In the genomic region with DNA sequence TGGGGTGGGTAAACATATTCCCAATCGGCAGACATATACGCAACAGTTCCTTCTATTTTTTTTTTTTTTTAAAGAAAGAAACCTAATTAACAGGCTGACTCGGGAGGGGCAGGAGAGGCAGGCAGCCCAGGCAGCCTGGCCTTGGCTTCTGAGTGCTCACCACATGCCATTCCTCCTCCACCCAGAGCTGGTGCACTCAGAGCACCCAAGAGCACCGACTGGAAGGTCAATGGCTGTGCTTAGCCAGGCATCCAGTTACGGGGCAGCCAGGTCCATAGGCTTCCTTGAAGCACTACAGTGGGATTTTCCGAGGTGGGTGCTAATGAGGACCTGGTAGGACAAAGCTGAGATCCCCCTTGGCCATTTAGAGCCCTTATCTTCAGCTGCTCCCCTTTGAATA, we compare ENCODE assay signal across 19 mouse cellular contexts. TPM values are rescaled to one million over a fixed set of nuclear protein-coding genes. Genes with fewer than 3 reads are reported as not detected.
DNase-seq lines count a peak whose midpoint lies in the region; ATAC-seq and TF ChIP-seq lines count a peak whose summit lies in the region.
"Had no signal": no experiment of that assay in that cellular context is flagged by ENCODE, and none has a peak within 500 bp of the region (broad histone marks: within the 10 kb centered on the region; RNA-seq: fewer than 3 reads in every experiment).

No protein-coding gene starts in this region.

- 0 out of 2 replicates have a peak, but pooled peaks have one; percentile 43 for ATAC-seq in kidney, postnatal 0 days (replicated peaks; ENCODE audit: low FRiP score, low read depth)
- no peak for ATAC-seq in kidney, embryonic 15.5 days (replicated peaks; ENCODE audit: low FRiP score)
- ATAC-seq: forebrain, embryonic 15.5 days; intestine, embryonic 16.5 days; Patski had no signal

- no peaks in the 10 kb centered on the region for H3K27me3 ChIP-seq in heart, embryonic 10.5 days (ENCODE audit: insufficient read depth, poor library complexity, severe bottlenecking)
- H3K27me3 ChIP-seq in kidney, postnatal 0 days (ENCODE audit: insufficient read depth, low read length) = no peaks in the 10 kb centered on the region
- H3K27me3 ChIP-seq in kidney, embryonic 15.5 days = no peaks in the 10 kb centered on the region
- H3K27me3 ChIP-seq: forebrain, embryonic 15.5 days; hindbrain, embryonic 15.5 days; Patski had no signal

- no peaks in the 10 kb centered on the region for H3K36me3 ChIP-seq in heart, embryonic 10.5 days
- no peaks in the 10 kb centered on the region for H3K36me3 ChIP-seq in kidney, postnatal 0 days (ENCODE audit: insufficient read depth, low read length)
- no peaks in the 10 kb centered on the region for H3K36me3 ChIP-seq in kidney, embryonic 15.5 days
- H3K36me3 ChIP-seq: embryonic facial prominence, embryonic 10.5 days; forebrain, embryonic 15.5 days; hindbrain, embryonic 15.5 days had no signal

- peak; percentile 8 for DNase-seq in adrenal gland, postnatal 25 days
- DNase-seq in adrenal gland, postnatal 10 days = no peak
- DNase-seq in heart, embryonic 10.5 days (ENCODE audit: low spot score) = peak; percentile 67
- no peak for DNase-seq in heart, postnatal 14 days
- no peak for DNase-seq in kidney, postnatal 0 days (ENCODE audit: low spot score)
- no peak for DNase-seq in layer of hippocampus, adult 2 months (ENCODE audit: low spot score in 2 of 2)
- DNase-seq in layer of hippocampus, postnatal 10 days (ENCODE audit: low spot score in 2 of 2) = no peak
- DNase-seq: adrenal gland, postnatal 14 days; cerebellum, adult 18-20 months; cerebellum, postnatal 10 days; gastrocnemius, postnatal 10 days; heart, postnatal 36 days had no signal

- no peak overlapping the region for H3K4me2 ChIP-seq in kidney, postnatal 0 days (ENCODE audit: low read length)
- no peak overlapping the region for H3K4me2 ChIP-seq in kidney, embryonic 15.5 days
- H3K4me2 ChIP-seq: forebrain, embryonic 15.5 days; heart, embryonic 11.5 days; hindbrain, embryonic 15.5 days had no signal

- H3K9ac ChIP-seq in kidney, postnatal 0 days (ENCODE audit: low read depth, low read length) = no peak overlapping the region
- H3K9ac ChIP-seq in kidney, embryonic 15.5 days = no peak overlapping the region
- H3K9ac ChIP-seq: forebrain, embryonic 15.5 days; hindbrain, embryonic 15.5 days had no signal

- WGBS in heart, embryonic 10.5 days = 64% methylated on average over 6 of the region's 6 CpGs
- 68% methylated on average over 6 of the region's 6 CpGs for WGBS in kidney, postnatal 0 days
- 67% methylated on average over 6 of the region's 6 CpGs for WGBS in kidney, embryonic 15.5 days

- H3K9me3 ChIP-seq in heart, embryonic 10.5 days = no peaks in the 10 kb centered on the region
- H3K9me3 ChIP-seq in kidney, postnatal 0 days (replicated peaks; ENCODE audit: low read length) = no peaks in the 10 kb centered on the region
- H3K9me3 ChIP-seq in kidney, embryonic 15.5 days (replicated peaks) = no peaks in the 10 kb centered on the region
- H3K9me3 ChIP-seq: embryonic facial prominence, embryonic 10.5 days; forebrain, embryonic 15.5 days; hindbrain, embryonic 15.5 days had no signal

- H3K4me3 ChIP-seq in heart, embryonic 10.5 days = no peak overlapping the region
- H3K4me3 ChIP-seq in kidney, postnatal 0 days (replicated peaks; ENCODE audit: low read depth, low read length) = no peak overlapping the region
- no peak overlapping the region for H3K4me3 ChIP-seq in kidney, embryonic 15.5 days (replicated peaks)
- H3K4me3 ChIP-seq in layer of hippocampus, adult 2 months = no peak overlapping the region
- H3K4me3 ChIP-seq: embryonic facial prominence, embryonic 10.5 days; forebrain, embryonic 15.5 days; hindbrain, embryonic 15.5 days had no signal

- H3K4me1 ChIP-seq in heart, embryonic 10.5 days = peaks cover 19% of the 10 kb centered on the region; the same call in 1 of the 2 replicates
- no peaks in the 10 kb centered on the region for H3K4me1 ChIP-seq in kidney, postnatal 0 days (replicated peaks; ENCODE audit: insufficient read depth, low read length)
- no peaks in the 10 kb centered on the region for H3K4me1 ChIP-seq in kidney, embryonic 15.5 days
- H3K4me1 ChIP-seq: forebrain, embryonic 15.5 days had no signal

- intact Hi-C loops in heart, postnatal 14 days (cut with DNase I) = loop anchor here (10.0 kb wide), 1 partner anchor 517 kb away; no protein-coding TSS in a partner anchor

- H3K27ac ChIP-seq in heart, embryonic 10.5 days = no peak overlapping the region
- H3K27ac ChIP-seq in kidney, postnatal 0 days = no peak overlapping the region
- no peak overlapping the region for H3K27ac ChIP-seq in kidney, embryonic 15.5 days
- peak overlapping the region; percentile 84 for H3K27ac ChIP-seq in layer of hippocampus, adult 2 months
- H3K27ac ChIP-seq: embryonic facial prominence, embryonic 10.5 days; forebrain, embryonic 15.5 days; hindbrain, embryonic 15.5 days had no signal

- no peak for TF ChIP-seq CTCF in kidney, postnatal 0 days (IDR thresholded peaks at IDR 0.05; ENCODE audit: low read depth)
- no peak for TF ChIP-seq CTCF in layer of hippocampus, adult 2 months (conservative IDR thresholded peaks at IDR 0.05)

RNA-seq across cellular contexts. Expression of a gene that starts 11.5 kb away (rescaled TPM):
- total RNA-seq in adrenal gland, postnatal 25 days (2021) = 2.0 and 3.6 TPM in 2 replicates
- total RNA-seq in adrenal gland, postnatal 10 days (2021) = 1 to 10 TPM; 2.6 to 3.5 TPM
- polyA plus RNA-seq in heart, embryonic 10.5 days (2016; fragmentation: Nextera tagmentation; extraction: Ambion mirVana) = 3.4 and 3.7 TPM in 2 replicates
- total RNA-seq in heart, postnatal 14 days (2021) = under 1 TPM in 1 of 2 experiments, not detected in 1; 0.29 TPM
- polyA plus RNA-seq in kidney, postnatal 0 days (2015; fragmentation: Nextera tagmentation; extraction: Ambion mirVana) = 5.2 and 5.8 TPM in 2 replicates
- polyA plus RNA-seq in kidney, embryonic 15.5 days (2015; fragmentation: Nextera tagmentation; extraction: Ambion mirVana) = 3.0 and 3.4 TPM in 2 replicates
- total RNA-seq in layer of hippocampus, adult 2 months (2021) = 1 to 10 TPM in 1 of 2 experiments, under 1 TPM in 1; 0.88 to 1.2 TPM
- total RNA-seq in layer of hippocampus, postnatal 10 days (2021) = 1 to 10 TPM in 1 of 2 experiments, under 1 TPM in 1; 0.85 to 1.6 TPM
- total RNA-seq: heart, postnatal 36 days had no signal

Comparison
In these comparisons a context has a peak if more than half of its experiments do, and no peak if none do; other contexts are left out.
1. DNase-seq: peak in adrenal gland, postnatal 25 days (single experiment) and heart, embryonic 10.5 days (single experiment); none in adrenal gland, postnatal 10 days (single experiment), heart, postnatal 14 days (0 of 2), kidney, postnatal 0 days (single experiment), layer of hippocampus, adult 2 months (0 of 2) and layer of hippocampus, postnatal 10 days (0 of 2).